Mouse (Mus musculus) forebrain, embryonic 13.5 days (tissue): ENCODE measurements around the gene Akain1. TPM values are rescaled to one million over a fixed set of nuclear protein-coding genes. Genes with fewer than 3 reads are reported as not detected.

ENCODE experiments used
- ATAC-seq: fragments of 200-750 bp; cut with Nextera tagmentation; 2 replicates; pipeline ENCODE4 v1.8.0; 2017
- H3K27ac ChIP-seq: fragments of 300-500 bp; sonication (generic); 2 replicates; pipeline ENCODE4 v1.5.1; 2015; ENCODE audit warnings: inconsistent platforms, mild to moderate bottlenecking, moderate library complexity
- H3K27me3 ChIP-seq: fragments of 300-500 bp; sonication (generic); 2 replicates; pipeline ENCODE4 v1.6.1; 2015; ENCODE audit warnings: mild to moderate bottlenecking, inconsistent platforms
- H3K36me3 ChIP-seq: fragments of 300-500 bp; sonication (generic); 2 replicates; pipeline ENCODE4 v1.6.1; 2015; ENCODE audit warnings: mild to moderate bottlenecking, inconsistent platforms; ENCODE audit not compliant: poor library complexity, severe bottlenecking
- H3K4me1 ChIP-seq: fragments of 300-500 bp; sonication (generic); 2 replicates; pipeline ENCODE4 v1.6.1; 2015; ENCODE audit warnings: inconsistent platforms
- H3K4me2 ChIP-seq: fragments of 300-500 bp; sonication (generic); 2 replicates; pipeline ENCODE4 v1.6.1; 2015; ENCODE audit warnings: inconsistent platforms, mild to moderate bottlenecking, moderate library complexity
- H3K4me3 ChIP-seq: fragments of 300-500 bp; sonication (generic); 2 replicates; pipeline ENCODE4 v1.5.1; 2015; ENCODE audit warnings: mild to moderate bottlenecking, inconsistent platforms
- H3K9ac ChIP-seq: fragments of 300-500 bp; sonication (generic); 2 replicates; pipeline ENCODE4 v1.6.1; 2015; ENCODE audit warnings: mild to moderate bottlenecking, inconsistent platforms
- H3K9me3 ChIP-seq: fragments of 300-500 bp; sonication (generic); replicated peaks from 2 replicates; pipeline ENCODE4 v1.6.1; 2016; ENCODE audit warnings: inconsistent platforms
- WGBS: fragments of 180-500 bp; shearing (Covaris S2); methylation state at CpG from one replicate; pipeline ENCODE4 v1.1.7; 2015; 5-methylcytosine and 5-hydroxymethylcytosine counted together
- polyA plus RNA-seq: library from polyadenylated mRNA; unstranded; fragments of >200 nt; fragmentation: Nextera tagmentation; extraction: Ambion mirVana; gene quantifications from 2 replicates; pipeline ENCODE4 v1.2.1, GENCODE M21; 2015

The Akain1 gene
- polyA plus RNA-seq, 1 experiment from 2014 or later, result 0.15 TPM

- Histone ChIP-seq H3K4me1 (no peaks in the 10 kb centered on the region), H3K9ac (no peak overlapping the region), H3K27me3 (no peaks in the 10 kb centered on the region), H3K27ac (no peak overlapping the region), H3K36me3 (no peaks in the 10 kb centered on the region), H3K9me3 (no peaks in the 10 kb centered on the region; the same call in 1 of the 2 replicates), H3K4me3 (no peak overlapping the region), H3K4me2 (no peak overlapping the region)
- 92% methylated on average over 6 of the region's 6 CpGs for WGBS
- ATAC-seq, result no peak
These were observed 48.8 kb downstream of the Akain1 start for GRCm38 (mm10) chr17:69487884-69488283.

- no peak overlapping the region for H3K27ac ChIP-seq
- H3K4me3 ChIP-seq, result no peak overlapping the region
- H3K27me3 ChIP-seq, result no peaks in the 10 kb centered on the region
- H3K9ac ChIP-seq, result no peak overlapping the region
- H3K4me1 ChIP-seq, result no peaks in the 10 kb centered on the region
- H3K9me3 ChIP-seq, result no peaks in the 10 kb centered on the region
- H3K4me2 ChIP-seq, result no peak overlapping the region
- H3K36me3 ChIP-seq, result no peaks in the 10 kb centered on the region
- ATAC-seq, result no peak
- WGBS, result 92% methylated on average over 5 of the region's 5 CpGs
These were observed 49.7 kb downstream of the Akain1 start for GRCm38 (mm10) chr17:69488826-69489225.

GRCm38 (mm10) chr17:69492368-69492767 lies 53.2 kb downstream of the Akain1 start:
- Histone ChIP-seq H3K4me3 (no peak overlapping the region), H3K9ac (no peak overlapping the region), H3K27ac (no peak overlapping the region), H3K9me3 (no peaks in the 10 kb centered on the region), H3K4me1 (no peaks in the 10 kb centered on the region), H3K27me3 (no peaks in the 10 kb centered on the region), H3K4me2 (no peak overlapping the region), H3K36me3 (no peaks in the 10 kb centered on the region)
- WGBS, result 77% methylated on average over 6 of the region's 6 CpGs
- no peak for ATAC-seq

- H3K4me3 ChIP-seq, result no peak overlapping the region
- H3K36me3 ChIP-seq, result no peaks in the 10 kb centered on the region
- no peak overlapping the region for H3K9ac ChIP-seq
- H3K27me3 ChIP-seq, result no peaks in the 10 kb centered on the region
- no peak for ATAC-seq
- no peaks in the 10 kb centered on the region for H3K9me3 ChIP-seq
- WGBS, result 48% methylated on average over 2 of the region's 2 CpGs
- no peaks in the 10 kb centered on the region for H3K4me1 ChIP-seq
- no peak overlapping the region for H3K27ac ChIP-seq
- H3K4me2 ChIP-seq, result no peak overlapping the region
These were observed 56.4 kb downstream of the Akain1 start for GRCm38 (mm10) chr17:69495531-69495930.

GRCm38 (mm10) chr17:69496125-69496524 lies 57.0 kb downstream of the Akain1 start:
- WGBS, result 91% methylated on average over 3 of the region's 3 CpGs

GRCm38 (mm10) chr17:69497315-69497714 lies 58.2 kb downstream of the Akain1 start:
- Histone ChIP-seq H3K4me2 (no peak overlapping the region), H3K9me3 (no peaks in the 10 kb centered on the region), H3K4me3 (no peak overlapping the region), H3K9ac (no peak overlapping the region), H3K27ac (no peak overlapping the region), H3K4me1 (no peaks in the 10 kb centered on the region), H3K36me3 (no peaks in the 10 kb centered on the region), H3K27me3 (no peaks in the 10 kb centered on the region)
- no peak for ATAC-seq
- WGBS, result 61% methylated on average over 4 of the region's 4 CpGs

More at GRCm38 (mm10) chr17:69496125-69496524, 57.0 kb downstream of the Akain1 start:
- no peaks in the 10 kb centered on the region for H3K36me3 ChIP-seq
- no peaks in the 10 kb centered on the region for H3K9me3 ChIP-seq
- H3K4me2 ChIP-seq, result no peak overlapping the region
- H3K9ac ChIP-seq, result no peak overlapping the region
- no peak for ATAC-seq
- H3K27ac ChIP-seq, result no peak overlapping the region
- no peaks in the 10 kb centered on the region for H3K27me3 ChIP-seq
- H3K4me1 ChIP-seq, result no peaks in the 10 kb centered on the region
- H3K4me3 ChIP-seq, result no peak overlapping the region

- Histone ChIP-seq H3K9ac (no peak overlapping the region), H3K9me3 (no peaks in the 10 kb centered on the region), H3K4me1 (no peaks in the 10 kb centered on the region), H3K27ac (no peak overlapping the region), H3K4me3 (no peak overlapping the region), H3K27me3 (no peaks in the 10 kb centered on the region), H3K4me2 (no peak overlapping the region), H3K36me3 (no peaks in the 10 kb centered on the region)
- ATAC-seq, result no peak
- WGBS, result 41% methylated on average over 2 of the region's 2 CpGs
These were observed 59.8 kb downstream of the Akain1 start for GRCm38 (mm10) chr17:69498913-69499312.

GRCm38 (mm10) chr17:69499441-69499840 lies 60.3 kb downstream of the Akain1 start:
- H3K27ac ChIP-seq, result no peak overlapping the region
- H3K36me3 ChIP-seq, result no peaks in the 10 kb centered on the region
- 13% methylated on average over 5 of the region's 6 CpGs for WGBS
- H3K9me3 ChIP-seq, result no peaks in the 10 kb centered on the region
- no peak overlapping the region; the same call in 1 of the 2 replicates for H3K4me2 ChIP-seq
- ATAC-seq, result no peak
- no peak overlapping the region for H3K9ac ChIP-seq
- H3K4me3 ChIP-seq, result no peak overlapping the region
- no peaks in the 10 kb centered on the region for H3K27me3 ChIP-seq
- no peaks in the 10 kb centered on the region for H3K4me1 ChIP-seq

GRCm38 (mm10) chr17:69506070-69506469 lies 66.9 kb downstream of the Akain1 start:
- Histone ChIP-seq H3K27me3 (no peaks in the 10 kb centered on the region), H3K4me3 (no peak overlapping the region), H3K36me3 (no peaks in the 10 kb centered on the region), H3K4me1 (no peaks in the 10 kb centered on the region), H3K9me3 (no peaks in the 10 kb centered on the region), H3K9ac (no peak overlapping the region), H3K27ac (no peak overlapping the region), H3K4me2 (no peak overlapping the region)
- WGBS, result 38% methylated on average over 3 of the region's 3 CpGs
- no peak for ATAC-seq

- 81% methylated on average over 4 of the region's 4 CpGs for WGBS
- ATAC-seq, result no peak
- Histone ChIP-seq H3K4me1 (no peaks in the 10 kb centered on the region), H3K9me3 (no peaks in the 10 kb centered on the region), H3K4me3 (no peak overlapping the region), H3K27ac (no peak overlapping the region), H3K9ac (no peak overlapping the region), H3K4me2 (no peak overlapping the region), H3K36me3 (no peaks in the 10 kb centered on the region), H3K27me3 (no peaks in the 10 kb centered on the region)
These were observed 77.3 kb downstream of the Akain1 start for GRCm38 (mm10) chr17:69516344-69516907.

GRCm38 (mm10) chr17:69531472-69531871 lies 92.3 kb downstream of the Akain1 start:
- Histone ChIP-seq H3K9ac (no peak overlapping the region), H3K4me3 (no peak overlapping the region), H3K4me2 (no peak overlapping the region), H3K4me1 (no peaks in the 10 kb centered on the region), H3K9me3 (no peaks in the 10 kb centered on the region), H3K36me3 (no peaks in the 10 kb centered on the region), H3K27me3 (no peaks in the 10 kb centered on the region), H3K27ac (no peak overlapping the region)
- WGBS, result 59% methylated on average over 5 of the region's 5 CpGs
- ATAC-seq, result no peak
